Mouse (Mus musculus) naive thymus-derived CD4-positive, alpha-beta T cell, adult 2 months (primary cell): ENCODE data around the gene Crtc2.
"Not testable (repeated sequence)": the region's sequence is repeated elsewhere in the genome, so short reads cannot be mapped to it uniquely, and the experiment has no call there.

ENCODE experiments used
- DNase-seq: peaks from one replicate; pipeline ENCODE4 v3.0.0-alpha.2; 2011; ENCODE audit warnings: low read depth

The Crtc2 gene

GRCm38 (mm10) chr3:90242984-90243775, 10.8 kb upstream of the Crtc2 start, which contains the start of gene Creb3l4:
Gene Creb3l4 (minus strand): TSS chr3:90243512.
- DNase-seq: no peak

- DNase-seq: peak; percentile 50
Observed at GRCm38 (mm10) chr3:90245406-90245805, 8.6 kb upstream of the Crtc2 start.

- no peak for DNase-seq
Observed at GRCm38 (mm10) chr3:90247630-90247959, 6.4 kb upstream of the Crtc2 start.

- DNase-seq: peak; percentile 92
Observed at GRCm38 (mm10) chr3:90247960-90248745, 5.8 kb upstream of the Crtc2 start, which contains the start of gene Slc39a1. Gene Slc39a1 (plus strand): TSS chr3:90248172.

GRCm38 (mm10) chr3:90248746-90249100, 5.2 kb upstream of the Crtc2 start:
- DNase-seq: no peak

GRCm38 (mm10) chr3:90250791-90251190, 3.2 kb upstream of the Crtc2 start:
- no peak for DNase-seq

- DNase-seq: not testable (repeated sequence)
Observed at GRCm38 (mm10) chr3:90251731-90252226, 2.2 kb upstream of the Crtc2 start.

GRCm38 (mm10) chr3:90252659-90253058, 1.3 kb upstream of the Crtc2 start:
- not testable (repeated sequence) for DNase-seq

- DNase-seq: peak; percentile 36
Observed at GRCm38 (mm10) chr3:90253174-90253573, 789 bp upstream of the Crtc2 start.

GRCm38 (mm10) chr3:90254419-90255193, 643 bp downstream of the Crtc2 start:
- DNase-seq: peak; percentile 52

GRCm38 (mm10) chr3:90255194-90255565, 1.2 kb downstream of the Crtc2 start:
- no peak for DNase-seq

GRCm38 (mm10) chr3:90255784-90256353, 1.9 kb downstream of the Crtc2 start:
- DNase-seq: no peak

GRCm38 (mm10) chr3:90256731-90257530, 3.0 kb downstream of the Crtc2 start:
- DNase-seq: no peak

- DNase-seq: no peak
Observed at GRCm38 (mm10) chr3:90258521-90258920, 4.6 kb downstream of the Crtc2 start.

GRCm38 (mm10) chr3:90263121-90263771, 9.3 kb downstream of the Crtc2 start:
- no peak for DNase-seq

GRCm38 (mm10) chr3:90264687-90265033, 10.7 kb downstream of the Crtc2 start:
- no peak for DNase-seq

- DNase-seq: peak; percentile 92
Observed at GRCm38 (mm10) chr3:90265034-90265931, 11.3 kb downstream of the Crtc2 start, which contains the start of gene Dennd4b. Gene Dennd4b (plus strand): TSS chr3:90265185.

GRCm38 (mm10) chr3:90265932-90266741, 12.2 kb downstream of the Crtc2 start:
- DNase-seq: peak; percentile 77
